18 mouse cellular contexts compared by ENCODE assay signal in genomic region chr16:24077428-24077827, GRCm38 (mm10).
"Had no signal": no experiment of that assay in that cellular context is flagged by ENCODE, and none has a peak within 500 bp of the region (broad histone marks: within the 10 kb centered on the region; RNA-seq: fewer than 3 reads in every experiment).

No protein-coding gene starts in this region.

- H3K27me3 ChIP-seq: limb, embryonic 12.5 days; liver, embryonic 13.5 days; midbrain, embryonic 15.5 days; neural tube, embryonic 13.5 days had no signal

- H3K9me3 ChIP-seq: limb, embryonic 12.5 days; liver, embryonic 13.5 days; midbrain, embryonic 12.5 days; midbrain, embryonic 15.5 days; neural tube, embryonic 13.5 days had no signal

- H3K4me1 ChIP-seq: limb, embryonic 12.5 days; liver, embryonic 13.5 days; midbrain, embryonic 12.5 days; midbrain, embryonic 15.5 days; neural tube, embryonic 13.5 days had no signal

- H3K9ac ChIP-seq: limb, embryonic 12.5 days; liver, embryonic 13.5 days; lung, embryonic 14.5 days; midbrain, embryonic 12.5 days; midbrain, embryonic 15.5 days; neural tube, embryonic 13.5 days had no signal

- DNase-seq: kidney, adult 18-20 months; layer of hippocampus, postnatal 36 days; liver, embryonic 13.5 days; lung, embryonic 14.5 days; thymus, adult 2 months; thymus, postnatal 14 days; thymus, postnatal 4 days had no signal

- H3K4me2 ChIP-seq: limb, embryonic 12.5 days; liver, embryonic 13.5 days; lung, embryonic 14.5 days; midbrain, embryonic 12.5 days; midbrain, embryonic 15.5 days; neural tube, embryonic 13.5 days had no signal

- H3K4me3 ChIP-seq: left cerebral cortex, adult 2 months; limb, embryonic 12.5 days; liver, embryonic 13.5 days; midbrain, embryonic 12.5 days; midbrain, embryonic 15.5 days; neural tube, embryonic 13.5 days had no signal

- H3K36me3 ChIP-seq: limb, embryonic 12.5 days; liver, embryonic 13.5 days; midbrain, embryonic 12.5 days; midbrain, embryonic 15.5 days; neural tube, embryonic 13.5 days had no signal

- H3K27ac ChIP-seq: kidney, postnatal 0 days; left cerebral cortex, adult 2 months; limb, embryonic 12.5 days; liver, embryonic 13.5 days; macrophage; midbrain, embryonic 12.5 days; midbrain, embryonic 15.5 days; neural tube, embryonic 13.5 days; stomach, postnatal 0 days had no signal

- ATAC-seq: inflammation-experienced regulatory T-cells, adult 6 months; intestine, embryonic 16.5 days; lung, postnatal 0 days; midbrain, embryonic 15.5 days had no signal
